Mouse (Mus musculus) layer of hippocampus, postnatal 14 days (tissue): ENCODE results near the gene Edn3. TPM values are rescaled to one million over a fixed set of nuclear protein-coding genes. Genes with fewer than 3 reads are reported as not detected.

Experiments
- DNase-seq, 2 experiments: peaks; one replicate each; pipeline ENCODE4 v3.0.0; 2021 to 2022; ENCODE audit warnings: low spot score in 2 of 2, mixed read lengths in 1 of 2
- long read RNA-seq, 2 experiments: library from polyadenylated mRNA; stranded (forward); transcript quantifications; one replicate each; pipeline ENCODE4 v2.0.0; 2021
- total RNA-seq, 2 experiments: library from RNA; stranded (reverse); gene quantifications; 2 replicates each; pipeline ENCODE4 v1.2.3; 2021

Edn3 gene
- 1 to 10 TPM; 5.3 to 6.2 TPM for total RNA-seq
- long read RNA-seq, experiment 1, partial matches to known transcripts = 1 of 4 reads
- long read RNA-seq, experiment 1, other reads (novel, unspliced or antisense) = 0 of 4 reads
- long read RNA-seq, experiment 2, transcript Edn3-201 (5 exons, 3,117 nt) = major isoform, 7 of 9 reads
- long read RNA-seq, experiment 2, partial matches to known transcripts = 0 of 9 reads
- long read RNA-seq, experiment 2, other reads (novel, unspliced or antisense) = 1 of 9 reads

- DNase-seq = no peak
These were observed at the start of gene Edn3 for GRCm38 (mm10) chr2:174760479-174761121. TSS of gene Edn3 (plus strand) at chr2:174760619.

- no peak for DNase-seq
These were observed 48.4 kb upstream of the Edn3 start for GRCm38 (mm10) chr2:174712043-174712442.

- no peak for DNase-seq
These were observed 44.5 kb upstream of the Edn3 start for GRCm38 (mm10) chr2:174715938-174716337.

- DNase-seq = no peak
These were observed 42.6 kb upstream of the Edn3 start for GRCm38 (mm10) chr2:174717857-174718256.

- DNase-seq = no peak
These were observed 33.1 kb upstream of the Edn3 start for GRCm38 (mm10) chr2:174727114-174727823.

GRCm38 (mm10) chr2:174731939-174732338 lies 28.5 kb upstream of the Edn3 start:
- DNase-seq = no peak

- DNase-seq = no peak
These were observed 25.1 kb upstream of the Edn3 start for GRCm38 (mm10) chr2:174735270-174735669.

GRCm38 (mm10) chr2:174747182-174747581 lies 13.2 kb upstream of the Edn3 start:
- no peak for DNase-seq

GRCm38 (mm10) chr2:174748381-174748780 lies 12.0 kb upstream of the Edn3 start:
- DNase-seq = no peak

GRCm38 (mm10) chr2:174753197-174753596 lies 7.2 kb upstream of the Edn3 start:
- DNase-seq = no peak

GRCm38 (mm10) chr2:174754231-174754630 lies 6.2 kb upstream of the Edn3 start:
- no peak for DNase-seq

GRCm38 (mm10) chr2:174759189-174759588 lies 1.2 kb upstream of the Edn3 start:
- DNase-seq = no peak

- no peak for DNase-seq
These were observed 1.2 kb downstream of the Edn3 start for GRCm38 (mm10) chr2:174761452-174762101.

- no peak for DNase-seq
These were observed 1.9 kb downstream of the Edn3 start for GRCm38 (mm10) chr2:174762310-174762709.

GRCm38 (mm10) chr2:174768891-174769528 lies 8.6 kb downstream of the Edn3 start:
- no peak for DNase-seq

GRCm38 (mm10) chr2:174774177-174775111 lies 14.0 kb downstream of the Edn3 start:
- peak; percentile 6 to 76 for DNase-seq

GRCm38 (mm10) chr2:174782016-174782415 lies 21.6 kb downstream of the Edn3 start:
- no peak for DNase-seq

- no peak for DNase-seq
These were observed 22.5 kb downstream of the Edn3 start for GRCm38 (mm10) chr2:174782880-174783279.

GRCm38 (mm10) chr2:174788830-174789229 lies 28.4 kb downstream of the Edn3 start:
- DNase-seq = no peak

- DNase-seq = no peak
These were observed 32.2 kb downstream of the Edn3 start for GRCm38 (mm10) chr2:174792436-174793125.
